Mouse (Mus musculus) adrenal gland, adult (tissue): ENCODE data around the gene Urb2.

ENCODE experiments used
- DNase-seq, 2 experiments: peaks; one replicate each; pipeline ENCODE4 v3.0.0; 2022 to 2023; ENCODE audit warnings: low spot score in 1 of 2; ENCODE audit not compliant: inconsistent age in 2 of 2

Urb2 gene

GRCm38 (mm10) chr8:124076416-124076815 is 55.1 kb downstream of the Urb2 start:
- no peak for DNase-seq

GRCm38 (mm10) chr8:124077377-124077776 is 56.1 kb downstream of the Urb2 start:
- no peak for DNase-seq

DNA sequence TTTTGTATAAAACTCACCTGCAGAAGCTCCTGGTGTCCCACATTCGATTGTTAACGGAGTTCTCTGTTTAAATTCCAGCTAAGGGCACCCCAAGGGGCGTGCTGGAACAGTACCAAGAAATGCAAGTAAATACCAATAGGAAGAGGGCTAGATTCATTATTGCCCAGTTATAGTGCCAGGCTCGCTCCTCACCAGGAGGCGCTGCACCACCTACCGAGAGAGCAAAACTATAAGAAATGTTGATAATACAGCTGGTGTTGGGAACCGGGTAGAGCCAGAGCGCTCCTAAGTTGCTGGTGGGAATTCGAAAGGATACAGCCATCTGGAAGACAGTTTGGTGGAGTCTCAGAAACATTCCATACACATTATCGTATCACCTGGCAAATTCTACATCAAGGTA is 56.7 kb downstream of the Urb2 start:
- peak in 1 of 2 experiments; percentile 31 for DNase-seq

DNA sequence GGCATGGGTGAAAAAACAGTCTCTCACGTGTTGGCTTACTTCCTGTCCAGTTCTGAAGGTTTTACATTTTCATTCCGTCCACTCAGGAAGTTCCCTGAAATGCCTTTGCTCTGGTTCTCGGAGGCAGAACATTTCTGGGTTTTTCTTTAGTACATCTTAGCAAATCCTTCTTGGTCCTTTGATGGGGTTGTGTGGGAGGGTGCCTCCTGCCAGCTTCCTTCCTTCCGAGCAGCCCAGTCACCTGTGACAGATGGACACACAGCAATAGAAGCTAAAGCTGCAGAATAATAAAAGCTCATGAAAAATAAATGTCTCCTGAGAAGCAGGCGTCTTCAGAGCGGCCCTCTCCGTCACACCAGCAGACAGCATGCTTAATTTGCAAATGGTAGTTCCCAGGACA is 57.7 kb downstream of the Urb2 start:
- DNase-seq = no peak

DNA sequence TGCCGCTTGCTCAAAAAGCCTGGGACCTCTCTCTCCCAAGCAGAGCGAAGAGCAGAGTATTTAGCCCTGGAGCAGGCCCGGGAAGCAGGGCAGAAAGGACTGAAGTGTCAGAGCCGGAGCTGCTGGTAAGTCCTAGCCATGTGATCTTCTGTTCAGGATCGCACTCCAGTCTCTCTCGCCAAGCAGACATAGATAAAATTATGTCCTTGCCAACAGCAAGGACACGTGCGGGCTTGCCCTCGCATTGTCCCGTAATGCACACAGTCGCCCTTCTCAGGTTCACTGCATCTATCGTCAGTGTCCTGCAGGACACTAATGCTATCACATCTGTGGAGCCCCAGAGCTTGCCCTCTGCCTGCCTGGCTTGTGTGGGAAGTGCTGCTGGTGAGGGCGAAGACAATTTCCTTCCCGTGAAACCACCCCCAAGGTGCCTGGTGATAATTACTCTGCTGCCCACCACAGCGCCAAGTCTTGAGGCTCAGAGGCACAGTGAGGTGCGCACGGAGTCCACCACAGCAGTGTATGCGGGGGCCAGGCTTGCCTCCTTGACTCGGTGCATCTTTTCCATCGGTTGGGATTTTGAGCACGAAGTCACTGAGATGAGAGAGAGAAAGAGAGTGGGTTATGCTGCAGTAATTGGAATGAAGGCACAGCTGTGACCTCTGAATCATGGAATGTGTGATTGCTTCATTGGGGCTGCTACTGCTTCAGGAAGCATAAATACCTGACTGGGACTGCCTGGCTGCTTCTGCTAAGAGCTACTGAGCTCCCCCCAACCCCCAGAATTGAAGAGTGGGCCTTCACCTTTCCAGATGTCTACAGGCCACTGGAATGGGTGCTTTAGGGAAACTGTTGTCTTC is 59.4 kb downstream of the Urb2 start:
- DNase-seq = peak; percentile 16 to 57

- no peak for DNase-seq
Observed at GRCm38 (mm10) chr8:124082616-124083015, 61.3 kb downstream of the Urb2 start.

- DNase-seq = no peak
Observed at GRCm38 (mm10) chr8:124083611-124084010, 62.3 kb downstream of the Urb2 start.

DNA sequence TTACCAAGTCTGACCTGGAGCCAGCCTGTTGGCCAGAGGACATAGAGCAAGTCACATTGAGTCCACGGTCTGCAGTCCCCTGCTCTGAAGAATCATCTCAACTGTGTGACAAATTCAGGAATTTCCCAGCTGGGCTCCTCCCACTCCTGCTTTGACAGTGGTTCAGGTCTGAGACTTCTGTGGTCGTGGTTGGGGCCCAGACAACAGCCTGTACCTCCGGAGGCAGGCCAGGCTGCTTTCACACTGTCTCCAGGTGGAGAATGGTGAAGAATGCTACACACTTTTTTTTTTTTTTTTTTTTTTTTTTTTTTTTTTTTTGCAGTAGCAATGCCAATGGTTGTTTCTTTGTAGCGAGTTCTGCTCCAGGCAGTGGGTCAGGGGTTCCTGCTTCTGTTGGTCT is 64.4 kb downstream of the Urb2 start:
- DNase-seq = no peak

- DNase-seq = no peak
Observed at GRCm38 (mm10) chr8:124088092-124088613, 66.8 kb downstream of the Urb2 start.

DNA sequence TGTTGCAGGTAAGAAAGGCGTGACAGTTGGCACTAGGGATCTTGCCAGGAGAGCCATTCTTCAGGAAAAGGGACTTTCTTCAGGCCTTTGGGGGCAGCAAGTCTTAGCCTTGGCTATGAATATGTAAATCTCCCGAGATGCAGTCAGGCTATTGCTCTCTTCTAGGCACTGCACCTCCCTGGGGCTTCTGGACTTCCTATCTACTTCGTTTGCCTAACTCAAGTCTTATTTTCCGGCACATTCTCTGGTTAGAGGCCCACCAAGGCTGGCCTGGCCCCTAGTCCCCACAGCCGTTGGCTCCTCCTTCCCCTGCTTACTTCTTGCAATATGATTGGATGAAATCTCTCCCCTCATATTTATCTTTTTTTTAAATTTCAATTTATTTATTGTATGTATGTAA is 67.7 kb downstream of the Urb2 start:
- no peak for DNase-seq

- DNase-seq = no peak
Observed at GRCm38 (mm10) chr8:124090473-124090872, 69.2 kb downstream of the Urb2 start.
